Mouse (Mus musculus) C2C12 (cell line): ENCODE data around the gene Fetub.

ENCODE experiments used
- CTCF ChIP-seq: IDR thresholded peaks from one replicate; pipeline ENCODE4 v1.5.1; 2011; ENCODE audit not compliant: control insufficient read depth, insufficient read depth, insufficient read length
- USF1 ChIP-seq: IDR thresholded peaks from one replicate; pipeline ENCODE4 v1.6.1; 2011; ENCODE audit warnings: low read depth, mild to moderate bottlenecking, control low read depth, moderate library complexity

- TF ChIP-seq USF1 = no peak
- TF ChIP-seq CTCF = no peak
Measured at GRCm38 (mm10) chr16:22896618-22897017, 21.5 kb upstream of the Fetub start.
